Mouse (Mus musculus) liver, postnatal 0 days (tissue): ENCODE measurements around the gene Trpm8.

Source experiments
- CTCF ChIP-seq: sonication (generic); IDR thresholded peaks from 2 replicates; pipeline ENCODE4 v1.5.1; 2016; ENCODE audit warnings: antibody characterized with exemption, low read depth
- EP300 ChIP-seq: IDR thresholded peaks from 2 replicates; pipeline ENCODE4 v1.6.1; 2016; ENCODE audit warnings: antibody characterized with exemption, low read depth, mild to moderate bottlenecking

DNA sequence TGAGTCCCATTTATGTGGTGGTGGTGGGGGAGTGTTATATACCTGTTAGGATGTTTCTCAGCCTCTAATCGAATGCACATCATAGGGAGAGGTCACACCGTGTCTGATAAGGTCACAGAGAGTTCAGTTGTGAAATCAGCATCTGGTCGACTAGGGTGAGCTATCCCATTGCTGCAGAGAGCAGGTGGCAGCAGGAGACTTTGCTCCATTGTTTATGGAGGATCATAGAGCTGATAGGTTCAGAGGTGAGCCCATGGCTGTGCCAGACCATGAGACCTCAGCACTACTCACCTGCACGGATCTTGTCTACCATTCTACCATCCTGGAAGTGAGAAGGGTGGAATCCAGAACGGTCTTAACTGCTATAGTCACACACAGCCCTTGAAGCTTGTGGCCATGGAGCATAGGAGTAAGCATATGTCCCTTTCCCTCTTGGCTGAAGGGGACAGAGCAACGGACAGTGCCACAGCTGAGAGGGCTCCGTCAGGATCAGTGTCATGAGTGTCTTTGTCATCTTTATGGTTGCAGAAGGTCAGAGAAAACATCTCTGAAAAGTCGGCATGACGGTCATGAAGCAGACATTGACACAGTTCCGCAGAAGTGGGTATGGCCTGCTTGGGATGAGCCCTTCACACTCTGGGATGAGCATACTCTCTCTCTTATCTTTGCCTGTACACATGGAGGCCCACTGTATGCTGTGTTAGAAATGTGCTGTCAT lies 6.9 kb downstream of the Trpm8 start:
- TF ChIP-seq CTCF (no peak), EP300 (no peak)
